Mouse (Mus musculus) megakaryocyte-erythroid progenitor cell, adult 5-6 weeks (primary cell): ENCODE measurements at regions not wholly inside any gene's neighbourhood (a gene's known extent, or its start where the extent isn't known, plus 50 kb on each side); places are given as distances from the start of the nearest gene placed in this dataset.
"Not testable (repeated sequence)": the region's sequence is repeated elsewhere in the genome, so short reads cannot be mapped to it uniquely, and the experiment has no call there.

Experiments
- ATAC-seq: replicated peaks from 2 replicates; pipeline ENCODE4 v1.8.0; 2016; ENCODE audit warnings: mild to moderate bottlenecking, inconsistent platforms; ENCODE audit not compliant: severe bottlenecking, poor library complexity, low FRiP score, low TSS enrichment

DNA sequence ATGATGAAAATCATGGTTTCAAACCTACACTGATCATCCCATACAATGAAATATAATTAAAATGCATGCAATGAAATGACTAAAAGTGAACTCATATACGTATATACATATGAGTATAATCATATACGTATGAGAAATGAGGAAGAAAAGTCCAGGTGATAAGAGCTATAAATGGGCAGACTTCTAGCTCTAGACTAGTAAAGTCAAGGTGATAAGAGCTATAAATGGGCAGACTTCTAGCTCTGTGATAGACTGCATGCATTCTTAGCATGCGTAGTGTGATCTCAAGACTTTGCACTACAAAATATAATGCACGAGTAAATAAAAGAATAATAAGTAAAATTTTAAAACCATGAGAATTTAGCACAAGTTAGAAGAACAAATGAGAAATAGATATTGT, 606.2 kb upstream of the Gpc5 start:
- ATAC-seq: no peak

DNA sequence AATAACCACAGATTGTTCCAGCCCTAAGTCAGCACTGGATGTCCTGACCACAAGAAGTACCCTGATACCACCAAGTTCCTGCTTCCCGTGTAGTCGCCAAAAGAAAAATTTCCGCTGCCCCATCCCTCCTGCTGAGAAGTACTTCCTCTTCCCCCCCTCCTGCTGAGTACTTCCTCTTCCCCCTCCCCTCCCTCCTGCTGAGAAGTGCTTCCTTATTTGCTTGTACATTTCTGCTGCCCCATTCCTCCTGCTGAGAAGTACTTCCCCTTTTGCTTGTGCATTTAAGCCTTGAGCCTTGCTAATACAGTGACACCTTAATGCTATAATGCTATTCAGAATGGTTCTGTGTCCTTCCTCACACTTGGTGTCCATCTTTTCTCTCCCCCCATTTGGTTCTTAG, 598.6 kb upstream of the Gpc5 start:
- not testable (repeated sequence) for ATAC-seq

DNA sequence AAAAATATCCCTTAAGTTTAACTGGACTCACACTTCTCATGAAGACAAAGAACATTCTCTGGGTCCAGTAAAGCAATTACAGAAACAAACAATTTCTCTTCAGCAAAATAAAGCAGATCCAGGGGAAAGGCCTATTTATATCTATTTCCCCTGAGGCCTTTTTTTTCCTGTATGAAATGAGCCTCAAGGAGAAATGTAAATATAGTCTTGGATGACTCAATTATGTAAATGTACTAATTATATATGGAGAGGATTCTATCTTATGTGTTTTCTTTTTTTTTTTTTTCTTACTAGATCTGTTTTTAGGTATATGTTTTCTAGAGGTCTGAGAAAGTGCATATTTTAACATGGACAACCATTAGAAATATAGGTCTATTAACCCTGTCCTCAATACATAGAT, 587.0 kb upstream of the Gpc5 start:
- ATAC-seq: no peak

DNA sequence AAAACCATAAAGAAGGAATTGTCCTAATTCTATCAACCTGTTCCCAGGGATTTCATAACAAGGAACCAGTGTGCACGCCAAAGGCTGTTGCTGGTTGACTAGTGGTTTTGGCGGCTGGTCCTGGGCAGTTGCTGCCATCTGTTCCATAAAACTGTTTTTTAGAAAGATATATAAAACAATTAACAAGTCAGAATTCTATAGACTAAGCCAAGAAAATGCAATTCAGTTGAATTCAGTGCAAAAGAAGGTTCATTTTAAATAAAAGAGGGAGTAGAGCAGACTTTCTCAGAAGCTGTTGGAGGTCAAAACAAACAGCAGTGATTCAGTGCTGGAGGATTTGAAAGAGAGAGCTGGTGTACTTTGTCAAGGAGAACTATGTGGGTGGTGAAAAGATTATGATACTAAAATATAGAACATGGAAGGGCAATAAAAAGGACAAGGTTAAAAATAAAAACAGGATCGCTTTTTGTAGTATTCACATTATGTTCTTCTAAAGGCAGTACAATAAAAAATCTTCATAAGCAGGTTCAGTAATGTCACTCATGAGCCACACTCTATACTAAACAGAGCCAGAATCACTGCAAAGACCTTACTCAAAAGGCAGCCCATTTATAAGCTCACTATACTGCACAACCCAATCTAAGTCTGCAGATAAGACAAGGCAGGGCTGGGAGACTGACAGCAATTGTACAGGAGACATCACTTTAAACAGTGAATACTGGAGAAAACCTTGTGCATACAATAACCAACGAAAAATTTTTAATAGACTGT, 543.9 kb upstream of the Gpc5 start:
- no peak for ATAC-seq

DNA sequence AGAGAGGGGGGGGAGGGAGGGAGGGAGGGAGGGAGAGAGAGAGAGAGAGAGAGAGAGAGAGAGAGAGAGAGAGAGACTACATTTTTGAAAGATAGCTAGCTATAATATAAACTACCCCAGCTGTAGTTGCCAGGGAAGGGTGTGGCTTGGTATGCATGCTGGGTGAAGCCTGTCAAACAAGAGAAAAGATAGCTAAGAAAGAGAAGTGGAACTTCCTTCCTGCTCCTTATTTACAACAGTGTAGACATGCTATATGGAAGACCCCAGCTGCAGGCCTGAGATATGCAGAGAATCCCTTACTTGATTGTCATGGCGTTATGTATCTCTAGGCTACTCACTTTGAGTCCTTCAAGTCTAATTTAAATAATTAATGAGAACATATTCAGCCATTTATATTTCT, 542.9 kb upstream of the Gpc5 start:
- ATAC-seq: no peak

DNA sequence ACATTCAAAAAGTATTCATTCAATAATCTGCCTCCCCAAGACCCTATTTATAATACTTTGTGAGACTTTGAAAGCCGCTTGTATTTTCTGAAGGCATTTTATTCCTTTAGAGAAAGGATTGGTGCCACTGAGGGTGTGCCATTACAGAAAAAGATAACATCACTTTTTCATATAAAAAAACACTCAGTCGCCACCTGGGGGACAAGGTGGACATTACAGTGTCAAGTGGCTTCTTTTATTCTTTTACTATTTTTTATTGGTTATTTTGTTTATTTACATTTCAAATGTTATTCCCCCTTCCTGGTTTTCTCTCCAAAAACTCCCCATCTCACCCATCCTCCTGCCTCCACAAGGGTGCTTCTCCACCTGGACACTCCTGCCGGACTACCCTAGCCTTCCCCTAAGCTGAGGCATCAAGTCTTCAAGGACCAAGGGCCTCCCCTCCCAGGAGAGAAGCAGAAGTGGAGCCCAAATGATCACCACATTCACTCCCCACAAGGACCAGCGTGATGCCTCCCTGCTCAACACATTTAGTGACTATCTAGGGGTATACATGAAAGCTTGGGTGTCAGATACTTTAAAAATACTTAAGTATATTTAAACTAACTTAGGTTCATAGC, 525.5 kb upstream of the Gpc5 start:
- ATAC-seq: no peak

DNA sequence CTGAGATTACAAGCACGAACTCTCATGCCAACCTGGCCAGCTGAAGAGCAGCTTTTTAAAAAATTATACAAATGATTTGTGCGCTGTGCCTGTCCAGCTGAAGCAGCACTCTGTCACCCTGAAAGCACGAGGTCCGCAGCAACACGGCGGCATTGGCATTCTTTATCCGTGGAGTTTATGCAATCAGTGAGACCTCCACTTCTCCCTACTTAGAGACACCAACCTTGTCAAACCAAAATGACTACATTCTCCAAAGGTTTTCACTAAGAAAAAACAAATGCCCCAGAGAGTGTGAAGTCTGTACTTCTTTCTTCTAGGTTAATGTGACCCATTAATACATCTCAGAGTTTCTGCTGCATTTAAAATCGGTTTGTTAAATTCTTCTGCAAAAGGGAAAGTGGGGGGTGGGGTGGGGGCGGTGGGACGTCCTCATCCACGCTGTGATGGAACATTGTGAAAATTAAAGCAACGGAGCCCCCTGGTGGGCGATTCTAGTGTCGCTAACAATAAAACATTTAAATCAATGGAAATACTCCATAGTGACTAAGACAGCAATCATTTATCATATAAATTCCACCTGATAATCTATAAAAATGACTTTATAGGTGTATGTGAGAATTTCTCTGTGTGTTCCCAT, 524.2 kb upstream of the Gpc5 start:
- no peak for ATAC-seq

DNA sequence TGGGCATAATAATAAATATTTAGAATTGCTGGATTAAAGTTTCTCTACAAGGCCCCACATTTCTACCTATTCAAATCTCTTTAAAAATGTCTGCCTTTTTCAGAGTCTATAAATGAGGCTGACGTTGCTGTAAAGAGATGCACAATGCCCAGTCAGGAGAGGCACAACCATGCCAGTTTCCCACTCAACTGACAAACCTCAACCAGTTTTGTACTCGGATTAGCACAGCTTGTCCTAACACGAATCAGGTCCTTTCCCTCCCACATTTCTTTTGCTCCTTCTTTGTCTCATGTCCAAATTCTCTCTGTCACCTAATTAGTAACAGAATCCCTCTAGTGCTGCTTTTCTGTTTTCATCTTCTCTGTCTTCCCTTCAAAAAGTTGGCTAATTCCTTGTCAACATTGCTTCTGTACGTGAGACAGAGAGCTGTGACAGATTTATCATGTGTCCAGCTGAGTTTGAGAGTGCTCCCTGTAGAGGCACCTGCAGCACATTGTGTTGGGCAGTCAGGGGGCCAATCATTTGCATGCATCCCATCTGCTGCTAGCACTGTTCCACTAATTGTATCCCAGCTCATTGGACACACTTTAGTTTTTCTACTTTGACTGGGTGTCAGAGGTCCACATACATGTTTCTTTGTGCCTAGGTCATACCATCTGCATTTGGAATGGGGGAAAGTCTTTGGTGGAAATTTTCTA, 504.5 kb upstream of the Gpc5 start:
- no peak for ATAC-seq

DNA sequence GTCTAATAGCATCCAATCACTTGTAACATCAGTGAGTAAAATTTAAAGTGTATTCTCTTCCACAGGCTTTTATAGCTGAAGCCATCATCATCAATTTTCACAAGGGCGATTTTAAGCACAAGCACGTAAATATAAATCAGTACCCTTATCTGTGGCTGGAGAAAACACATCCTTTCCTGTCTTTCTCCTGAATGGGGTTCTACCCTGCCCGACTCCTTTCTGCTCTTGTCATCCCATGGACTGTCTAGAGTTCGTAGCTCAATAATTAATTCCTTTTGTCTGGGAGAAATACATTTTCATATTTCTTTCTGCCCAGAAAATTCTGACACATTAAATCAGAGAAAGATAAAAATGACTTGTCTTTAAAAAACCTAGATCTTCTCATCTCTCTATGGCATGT, 482.7 kb upstream of the Gpc5 start:
- no peak for ATAC-seq

DNA sequence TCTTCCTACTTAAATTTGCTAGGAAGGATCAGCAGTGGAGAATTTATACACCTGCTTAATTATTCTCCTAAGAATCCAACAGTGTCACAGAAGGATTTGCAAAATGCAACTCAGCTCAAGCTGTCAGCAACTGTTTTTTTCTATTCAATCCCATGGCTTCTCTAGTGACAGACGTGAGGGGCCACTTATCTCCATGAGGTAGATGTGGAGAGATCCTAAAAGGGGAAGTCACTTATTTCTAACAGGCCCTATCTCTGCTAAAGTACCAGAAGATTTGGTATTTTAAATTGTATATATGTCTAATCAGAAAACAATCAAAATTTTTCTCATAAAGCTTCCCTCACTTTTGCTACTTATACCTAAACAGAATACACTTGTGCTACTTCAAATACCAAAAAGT, 479.6 kb upstream of the Gpc5 start:
- ATAC-seq: no peak

DNA sequence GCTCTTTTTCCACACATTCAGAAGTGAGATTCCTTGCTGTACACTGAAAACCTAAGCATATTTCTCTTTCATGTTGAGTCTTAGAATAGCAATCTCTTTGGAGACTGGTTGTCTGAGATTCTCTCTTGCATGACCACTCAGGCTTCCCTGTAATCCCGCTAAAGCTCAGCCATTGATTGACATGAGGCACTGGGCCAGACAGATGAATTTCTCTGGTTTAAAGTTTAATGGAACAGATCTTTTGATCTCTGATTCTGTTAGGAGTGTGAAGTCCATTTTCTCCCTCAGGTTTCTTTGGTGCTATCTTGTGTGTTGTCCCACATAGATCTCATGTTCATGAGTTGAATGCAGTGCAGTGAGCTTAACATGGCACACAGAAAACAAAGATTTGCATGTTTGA, 435.4 kb upstream of the Gpc5 start:
- no peak for ATAC-seq

DNA sequence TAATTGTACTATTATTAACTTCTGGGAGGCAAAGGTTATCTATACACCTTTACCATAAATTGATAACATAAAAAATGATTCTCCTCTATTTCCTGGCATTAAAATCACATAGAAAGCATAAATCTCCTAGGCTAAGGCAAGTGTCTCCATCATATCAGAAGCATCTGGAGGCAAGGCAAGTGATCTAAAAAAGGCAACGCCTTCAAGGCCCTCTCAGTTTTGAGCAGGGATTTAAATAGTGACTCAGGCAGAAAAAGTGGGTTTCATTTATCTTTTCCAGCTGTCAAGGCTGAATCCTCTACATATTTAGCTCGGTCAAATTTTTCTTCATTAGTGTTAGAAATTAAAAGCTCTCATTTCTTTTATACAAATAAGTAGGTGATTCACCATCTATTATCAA, 430.0 kb upstream of the Gpc5 start:
- no peak for ATAC-seq

DNA sequence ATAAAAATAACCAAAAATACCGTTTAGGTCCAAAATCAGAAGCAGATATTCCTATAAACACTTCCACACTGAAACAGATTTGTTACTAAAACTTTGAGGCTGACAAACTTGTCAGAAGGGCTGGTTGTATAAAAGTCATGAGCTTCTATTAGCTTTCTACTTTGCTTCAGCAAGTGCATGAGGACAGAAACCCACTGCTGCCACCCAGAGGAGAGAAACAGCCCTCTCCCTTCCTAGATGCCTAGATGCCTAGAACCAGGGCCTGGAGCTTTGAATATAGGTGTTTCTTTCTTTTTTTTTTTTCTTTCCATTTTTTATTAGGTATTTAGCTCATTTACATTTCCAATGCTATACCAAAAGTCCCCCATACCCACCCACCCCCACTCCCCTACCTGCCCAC, 406.9 kb upstream of the Gpc5 start:
- ATAC-seq: no peak

DNA sequence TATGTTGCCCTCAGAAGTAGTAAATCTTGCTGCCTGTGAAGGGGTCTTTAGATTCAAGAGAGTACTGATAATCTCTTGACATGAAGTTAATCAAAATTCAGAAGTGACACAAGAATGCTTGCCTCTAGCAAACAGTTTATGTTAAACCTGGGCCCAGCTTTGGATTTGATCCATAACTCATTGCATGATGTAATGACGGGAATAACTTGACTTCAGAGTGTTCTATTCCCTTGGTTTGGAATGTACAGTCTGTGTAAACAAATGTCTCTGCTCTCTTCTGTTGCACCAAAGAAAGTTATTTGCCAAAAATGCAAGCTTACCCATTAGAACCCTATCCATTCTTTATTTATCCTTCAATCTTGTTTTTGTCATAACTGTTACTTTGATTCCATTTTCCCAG, 397.1 kb upstream of the Gpc5 start:
- ATAC-seq: no peak

DNA sequence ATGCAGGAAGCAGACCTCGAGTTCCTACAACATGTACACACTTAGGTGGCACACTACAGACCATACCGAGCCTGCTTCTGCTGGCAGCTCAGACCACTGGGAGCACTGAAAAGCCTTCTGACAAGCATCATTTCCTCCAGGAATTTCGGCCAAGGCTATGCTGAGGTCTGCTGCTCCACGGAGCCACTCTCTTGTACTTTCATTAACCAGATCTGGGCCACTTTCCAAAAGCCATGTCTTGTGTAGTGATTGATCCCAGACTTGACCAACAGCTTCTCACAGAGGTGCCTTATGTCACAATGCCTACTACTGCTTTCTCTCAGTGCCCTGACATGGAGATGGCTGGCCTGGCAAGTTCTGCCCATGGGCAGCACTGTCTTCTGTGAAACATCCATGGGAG, 394.5 kb upstream of the Gpc5 start:
- ATAC-seq: no peak

DNA sequence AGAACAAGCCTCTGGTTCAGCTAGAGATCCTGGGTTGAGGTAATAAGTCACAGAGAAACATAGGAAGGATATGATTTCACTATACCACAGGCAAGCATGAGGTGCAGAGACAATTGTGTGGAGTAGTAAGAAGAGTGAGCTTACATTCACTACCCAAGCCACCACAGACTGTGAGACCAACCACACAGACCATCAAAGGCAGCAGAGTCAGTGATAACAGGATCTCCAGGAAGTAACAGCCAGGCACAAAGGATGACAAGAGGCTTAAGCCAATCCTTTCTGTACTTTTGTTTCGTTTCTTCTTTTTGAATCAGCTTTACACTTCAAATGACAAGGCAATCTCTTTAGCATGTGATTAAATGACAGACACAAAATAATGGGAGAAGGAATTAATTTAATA, 368.9 kb upstream of the Gpc5 start:
- no peak for ATAC-seq

DNA sequence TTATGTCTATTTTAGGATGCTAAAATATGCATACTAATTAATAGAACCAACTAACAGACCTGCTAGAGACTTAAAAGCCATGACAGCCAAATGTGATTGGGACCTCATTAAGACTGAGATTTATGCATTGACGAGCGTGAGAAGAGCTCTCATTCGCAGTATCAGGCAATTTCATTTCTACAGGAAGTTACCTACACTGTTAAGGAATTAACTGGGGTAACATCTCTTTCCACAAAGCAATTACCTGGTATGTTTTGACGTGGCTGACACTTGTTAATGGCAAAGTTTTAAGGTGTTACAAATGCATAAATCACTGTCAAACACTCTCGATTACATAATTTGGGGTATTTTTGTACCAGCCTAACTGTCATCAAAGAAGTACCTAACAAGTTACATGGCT, 324.7 kb upstream of the Gpc5 start:
- no peak for ATAC-seq

DNA sequence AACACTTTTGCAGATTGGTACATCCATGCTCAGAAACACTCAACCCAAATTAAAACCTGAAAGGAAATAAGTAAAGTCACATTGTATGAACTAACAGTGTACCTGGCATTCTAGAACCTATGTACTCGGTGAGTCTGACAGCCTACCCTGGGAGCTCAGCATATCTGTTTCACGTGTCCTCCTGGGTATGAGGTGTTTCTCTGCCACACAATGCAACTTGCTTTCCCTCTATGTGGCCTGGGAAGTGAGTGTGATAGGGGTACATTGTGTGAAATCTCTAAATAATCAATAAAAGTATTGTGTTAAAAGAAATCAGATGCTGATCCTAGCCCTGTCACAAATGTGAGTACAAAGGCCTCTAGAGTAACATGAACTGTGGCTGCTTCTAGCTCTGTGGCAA, 315.3 kb upstream of the Gpc5 start:
- no peak for ATAC-seq

DNA sequence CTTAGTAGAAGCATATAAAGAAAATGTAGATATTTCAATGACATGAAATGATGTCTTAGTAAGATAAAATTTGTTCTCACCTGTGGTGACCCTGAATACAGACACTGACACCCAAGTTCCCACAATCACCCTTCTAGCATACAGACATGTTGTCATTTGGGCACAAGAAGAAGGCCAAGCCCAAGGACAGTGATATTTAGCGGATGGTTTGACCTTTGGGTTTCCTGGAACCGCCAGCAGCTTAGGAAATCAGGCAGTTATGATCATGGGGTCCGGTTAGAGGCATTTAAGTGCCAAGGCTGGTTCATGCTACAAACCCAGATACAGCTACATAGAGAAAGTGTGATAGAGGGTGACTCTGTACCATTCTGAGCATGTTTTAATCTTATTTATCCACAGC, 310.2 kb upstream of the Gpc5 start:
- ATAC-seq: no peak

DNA sequence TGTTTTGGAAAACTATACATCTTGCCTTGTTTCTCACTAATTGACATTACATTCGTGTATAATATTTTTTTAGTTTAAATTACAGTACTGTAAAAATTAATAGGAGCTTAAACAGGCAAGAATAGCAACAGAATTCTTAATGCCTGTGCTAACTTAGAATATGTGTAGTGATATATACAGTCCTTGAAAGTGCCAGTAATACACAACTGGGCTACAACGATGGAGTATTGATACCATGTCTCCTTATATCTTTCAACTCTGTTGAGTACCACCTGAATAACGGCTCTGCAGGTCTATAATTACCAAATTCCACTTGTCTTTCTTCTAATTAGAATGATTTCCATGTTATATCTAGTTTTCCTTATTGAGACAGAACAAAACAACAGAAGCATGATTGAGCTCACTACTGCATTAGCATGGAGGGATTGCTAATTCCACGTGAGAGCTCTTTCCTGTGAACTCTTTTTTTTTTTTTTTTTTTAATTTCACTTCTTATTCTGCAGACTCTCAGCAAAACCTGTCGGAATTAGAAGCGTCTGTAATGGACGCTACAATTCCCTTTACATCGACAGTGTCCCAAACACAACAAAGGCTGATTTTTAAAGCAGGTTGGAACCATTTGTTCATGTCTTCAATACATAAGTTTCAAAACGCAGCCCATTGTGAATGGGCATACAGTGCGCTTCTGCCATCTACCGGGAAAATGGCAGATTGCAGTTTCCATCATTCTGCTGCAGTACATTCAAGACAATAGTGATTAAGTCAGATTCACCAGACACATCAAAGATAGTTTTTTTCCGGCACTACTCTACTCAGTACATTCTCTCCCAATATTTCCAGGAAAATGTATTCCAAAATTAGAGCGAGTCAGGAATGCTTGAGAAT, 300.8 kb upstream of the Gpc5 start:
- peak; percentile 93 for ATAC-seq
